Mouse (Mus musculus) spleen, adult 2 months (tissue): ENCODE results near the gene Spem2.

Experiments
- CTCF ChIP-seq: fragments of 200-500 bp; IDR thresholded peaks from 2 replicates; pipeline ENCODE4 v1.5.1; 2011; ENCODE audit warnings: mild to moderate bottlenecking, inconsistent platforms; ENCODE audit not compliant: insufficient read depth, insufficient read length, insufficient replicate concordance; ENCODE audit errors: extremely low read depth
- POLR2A ChIP-seq: fragments of 200-500 bp; IDR thresholded peaks from 2 replicates; pipeline ENCODE4 v1.6.1; 2011; ENCODE audit warnings: low read depth, low read length, inconsistent platforms

GRCm38 (mm10) chr11:69804972-69805909 lies 13.0 kb downstream of the Spem2 start, which contains the start of gene Tmem102:
- no peak for TF ChIP-seq CTCF
- TF ChIP-seq POLR2A: no peak
